In genomic region chr6:120858217-120858711, GRCm38 (mm10) we compare ENCODE assay signal across 8 mouse cellular contexts. TPM values are rescaled to one million over a fixed set of nuclear protein-coding genes. Genes with fewer than 3 reads are reported as not detected.
A peak's percentile ranks its signal among the peaks of the same experiment; 100 is the strongest.
DNase-seq lines count a peak whose midpoint lies in the region; ATAC-seq lines count a peak whose summit lies in the region.
"Had no signal": no experiment of that assay in that cellular context is flagged by ENCODE, and none has a peak within 500 bp of the region (broad histone marks: within the 10 kb centered on the region; RNA-seq: fewer than 3 reads in every experiment).

No protein-coding gene starts in this region.

- WGBS in hindbrain, embryonic 16.5 days, result 33% methylated on average over 8 of the region's 8 CpGs
- WGBS in midbrain, embryonic 10.5 days, result 48% methylated on average over 8 of the region's 8 CpGs

- H3K36me3 ChIP-seq in hindbrain, embryonic 16.5 days (ENCODE audit: control insufficient read depth, insufficient read depth, low read length), result peaks cover 9% of the 10 kb centered on the region
- H3K36me3 ChIP-seq in midbrain, embryonic 10.5 days, result peaks cover 54% of the 10 kb centered on the region

- no peaks in the 10 kb centered on the region for H3K27me3 ChIP-seq in hindbrain, embryonic 16.5 days (replicated peaks; ENCODE audit: control insufficient read depth, insufficient read depth, low read length)
- no peaks in the 10 kb centered on the region for H3K27me3 ChIP-seq in midbrain, embryonic 10.5 days (ENCODE audit: low read depth, poor library complexity, severe bottlenecking)
- H3K27me3 ChIP-seq: limb, embryonic 12.5 days had no signal

- intact Hi-C loops in gastrocnemius, postnatal 36 days (cut with DNase I), result no loop called here

- H3K27ac ChIP-seq in hindbrain, embryonic 16.5 days (ENCODE audit: low read depth, low read length), result 0 out of 2 replicates have a peak overlapping the region, but pooled peaks have one; percentile 14
- no peak overlapping the region for H3K27ac ChIP-seq in midbrain, embryonic 10.5 days (replicated peaks)
- H3K27ac ChIP-seq: limb, embryonic 12.5 days had no signal

- no peak overlapping the region for H3K4me3 ChIP-seq in hindbrain, embryonic 16.5 days (ENCODE audit: low read length)
- no peak overlapping the region for H3K4me3 ChIP-seq in midbrain, embryonic 10.5 days
- H3K4me3 ChIP-seq: limb, embryonic 12.5 days had no signal

- H3K4me1 ChIP-seq in hindbrain, embryonic 16.5 days (ENCODE audit: control insufficient read depth, insufficient read depth, low read depth, low read length), result peaks cover 3% of the 10 kb centered on the region; the same call in 1 of the 2 replicates
- peaks cover 16% of the 10 kb centered on the region for H3K4me1 ChIP-seq in midbrain, embryonic 10.5 days
- H3K4me1 ChIP-seq: limb, embryonic 12.5 days had no signal

- ATAC-seq in hindbrain, embryonic 16.5 days, result peak; percentile 90

- H3K9ac ChIP-seq in hindbrain, embryonic 16.5 days (ENCODE audit: low read depth, low read length), result no peak overlapping the region
- H3K9ac ChIP-seq: limb, embryonic 12.5 days had no signal

- no peaks in the 10 kb centered on the region for H3K9me3 ChIP-seq in hindbrain, embryonic 16.5 days (ENCODE audit: control insufficient read depth, low read length)
- H3K9me3 ChIP-seq in midbrain, embryonic 10.5 days (replicated peaks), result no peaks in the 10 kb centered on the region; the same call in 1 of the 2 replicates

- H3K4me2 ChIP-seq in hindbrain, embryonic 16.5 days (ENCODE audit: low read length), result no peak overlapping the region
- H3K4me2 ChIP-seq: limb, embryonic 12.5 days had no signal

- peak; percentile 88 for DNase-seq in brain, adult 2 months (ENCODE audit: low read depth, low spot score)
- DNase-seq in embryo, embryonic 11 days, result peak; percentile 19
- DNase-seq in midbrain, embryonic 10.5 days (ENCODE audit: low spot score), result peak; percentile 45
- DNase-seq in adrenal gland, adult 2 months, result no peak
- DNase-seq in urinary bladder, adult 2 months (ENCODE audit: low spot score), result no peak
- no peak for DNase-seq in gastrocnemius, postnatal 36 days

RNA-seq across cellular contexts. Expression of gene Bcl2l13, which starts 22.3 kb away (rescaled TPM):
- 27.2 and 27.3 TPM in 2 replicates for polyA plus RNA-seq in hindbrain, embryonic 16.5 days (2015; fragmentation: Nextera tagmentation; extraction: Ambion mirVana)
- polyA plus RNA-seq in midbrain, embryonic 10.5 days (2016; fragmentation: Nextera tagmentation; extraction: Ambion mirVana), result 46.6 and 48.9 TPM in 2 replicates
- total RNA-seq in adrenal gland, adult 2 months (2021), result 10 to 100 TPM; 70.4 to 84.6 TPM
- polyA plus RNA-seq in adrenal gland, adult 2 months (2012; rRNA removed), result 24.1 and 30.2 TPM in 2 replicates
- polyA plus RNA-seq in urinary bladder, adult 2 months (2012; rRNA removed), result 14.0 and 18.9 TPM in 2 replicates
- 10 to 100 TPM; 59.6 to 67.3 TPM for total RNA-seq in gastrocnemius, postnatal 36 days (2021)

RNA-seq across cellular contexts. Expression of gene Atp6v1e1, which starts 35.7 kb away (rescaled TPM):
- 290 and 313 TPM in 2 replicates for polyA plus RNA-seq in hindbrain, embryonic 16.5 days (2015; fragmentation: Nextera tagmentation; extraction: Ambion mirVana)
- 123 and 133 TPM in 2 replicates for polyA plus RNA-seq in midbrain, embryonic 10.5 days (2016; fragmentation: Nextera tagmentation; extraction: Ambion mirVana)
- total RNA-seq in adrenal gland, adult 2 months (2021), result 100 to 1,000 TPM; 362 to 464 TPM
- polyA plus RNA-seq in adrenal gland, adult 2 months (2012; rRNA removed), result 241 and 338 TPM in 2 replicates
- 152 and 157 TPM in 2 replicates for polyA plus RNA-seq in urinary bladder, adult 2 months (2012; rRNA removed)
- 100 to 1,000 TPM; 113 to 124 TPM for total RNA-seq in gastrocnemius, postnatal 36 days (2021)

RNA-seq across cellular contexts. Expression of gene Bid, which starts 58.4 kb away (rescaled TPM):
- 43.0 and 45.6 TPM in 2 replicates for polyA plus RNA-seq in hindbrain, embryonic 16.5 days (2015; fragmentation: Nextera tagmentation; extraction: Ambion mirVana)
- 15.4 and 16.6 TPM in 2 replicates for polyA plus RNA-seq in midbrain, embryonic 10.5 days (2016; fragmentation: Nextera tagmentation; extraction: Ambion mirVana)
- 1 to 10 TPM; 3.5 to 4.7 TPM for total RNA-seq in adrenal gland, adult 2 months (2021)
- 2.7 and 3.0 TPM in 2 replicates for polyA plus RNA-seq in adrenal gland, adult 2 months (2012; rRNA removed)
- polyA plus RNA-seq in urinary bladder, adult 2 months (2012; rRNA removed), result 15.7 and 18.8 TPM in 2 replicates
- under 1 TPM; 0.48 to 0.49 TPM for total RNA-seq in gastrocnemius, postnatal 36 days (2021)

Comparison
In these comparisons a context has a peak if more than half of its experiments do, and no peak if none do; other contexts are left out.
1. DNase-seq: peak in brain, adult 2 months (single experiment), embryo, embryonic 11 days (single experiment) and midbrain, embryonic 10.5 days (single experiment); none in adrenal gland, adult 2 months (single experiment), urinary bladder, adult 2 months (single experiment) and gastrocnemius, postnatal 36 days (0 of 2).